Mouse (Mus musculus): ENCODE measurements around the gene Olfr462.

- TF ChIP-seq CTCF (IDR thresholded peaks at IDR 0.05; ENCODE audit: low read depth) (no peak), EP300 (IDR thresholded peaks at IDR 0.05; ENCODE audit: low read depth) (no peak)
These were observed 51.4 kb downstream of the Olfr462 start for GRCm38 (mm10) chr11:87840676-87841075.
